Mouse (Mus musculus): Measurements from ENCODE around the gene Slc48a1. TPM values are rescaled to one million over a fixed set of nuclear protein-coding genes. Genes with fewer than 3 reads are reported as not detected.
A peak's percentile ranks its signal among the peaks of the same experiment; 100 is the strongest.

Slc48a1 gene
- polyA plus RNA-seq, 1 experiment from 2014 or later = 37.8 TPM

GRCm38 (mm10) chr15:97744930-97745329 lies 33.4 kb upstream of the Slc48a1 start:
- peaks cover 16% of the 10 kb centered on the region; the same call in 1 of the 2 replicates for H3K4me1 ChIP-seq
- no peak overlapping the region for H3K9ac ChIP-seq (replicated peaks)
- no peak overlapping the region for H3K4me2 ChIP-seq (replicated peaks)
- WGBS = 74% methylated on average over 10 of the region's 10 CpGs
- H3K27ac ChIP-seq (replicated peaks) = no peak overlapping the region; the same call in 1 of the 2 replicates
- no peaks in the 10 kb centered on the region for H3K36me3 ChIP-seq
- ATAC-seq (ENCODE audit: low FRiP score, low read depth) = no peak
- H3K9me3 ChIP-seq = no peaks in the 10 kb centered on the region
- H3K4me3 ChIP-seq = no peak overlapping the region
- peaks cover 13% of the 10 kb centered on the region for H3K27me3 ChIP-seq

GRCm38 (mm10) chr15:97745331-97745730 lies 33.0 kb upstream of the Slc48a1 start:
- ATAC-seq (ENCODE audit: low FRiP score, low read depth) = no peak
- no peak overlapping the region for H3K4me3 ChIP-seq
- no peak overlapping the region; the same call in 1 of the 2 replicates for H3K27ac ChIP-seq (replicated peaks)
- no peak overlapping the region for H3K9ac ChIP-seq (replicated peaks)
- no peaks in the 10 kb centered on the region for H3K36me3 ChIP-seq
- H3K27me3 ChIP-seq = peaks cover 15% of the 10 kb centered on the region
- no peaks in the 10 kb centered on the region for H3K9me3 ChIP-seq
- peaks cover 20% of the 10 kb centered on the region for H3K4me1 ChIP-seq
- WGBS = 78% methylated on average over 10 of the region's 10 CpGs
- H3K4me2 ChIP-seq (replicated peaks) = no peak overlapping the region

- H3K4me2 ChIP-seq (replicated peaks) = no peak overlapping the region
- H3K36me3 ChIP-seq = no peaks in the 10 kb centered on the region
- H3K4me1 ChIP-seq = peaks cover 27% of the 10 kb centered on the region
- H3K9ac ChIP-seq (replicated peaks) = no peak overlapping the region
- H3K9me3 ChIP-seq = no peaks in the 10 kb centered on the region
- ATAC-seq (ENCODE audit: low FRiP score, low read depth) = no peak
- no peak overlapping the region for H3K27ac ChIP-seq (replicated peaks)
- WGBS = 92% methylated on average over 10 of the region's 10 CpGs
- H3K4me3 ChIP-seq = no peak overlapping the region
- peaks cover 15% of the 10 kb centered on the region for H3K27me3 ChIP-seq
These were observed 32.0 kb upstream of the Slc48a1 start for GRCm38 (mm10) chr15:97746278-97746677.

- Histone ChIP-seq H3K9ac (replicated peaks) (no peak overlapping the region), H3K4me2 (replicated peaks) (no peak overlapping the region), H3K27me3 (peaks cover 15% of the 10 kb centered on the region), H3K4me3 (no peak overlapping the region), H3K4me1 (peaks cover 27% of the 10 kb centered on the region), H3K9me3 (no peaks in the 10 kb centered on the region), H3K36me3 (no peaks in the 10 kb centered on the region), H3K27ac (replicated peaks) (no peak overlapping the region)
- WGBS = 94% methylated on average over 24 of the region's 24 CpGs
- no peak for ATAC-seq (ENCODE audit: low FRiP score, low read depth)
These were observed 31.6 kb upstream of the Slc48a1 start for GRCm38 (mm10) chr15:97746748-97747147.

GRCm38 (mm10) chr15:97747486-97747885 lies 30.8 kb upstream of the Slc48a1 start:
- Histone ChIP-seq H3K4me2 (replicated peaks) (no peak overlapping the region), H3K4me1 (peaks cover 25% of the 10 kb centered on the region), H3K27ac (replicated peaks) (no peak overlapping the region), H3K9ac (replicated peaks) (no peak overlapping the region), H3K27me3 (peaks cover 15% of the 10 kb centered on the region), H3K36me3 (no peaks in the 10 kb centered on the region), H3K9me3 (no peaks in the 10 kb centered on the region), H3K4me3 (no peak overlapping the region)
- no peak for ATAC-seq (ENCODE audit: low FRiP score, low read depth)
- 91% methylated on average over 4 of the region's 4 CpGs for WGBS

GRCm38 (mm10) chr15:97748309-97748708 lies 30.0 kb upstream of the Slc48a1 start:
- H3K9ac ChIP-seq (replicated peaks) = no peak overlapping the region
- peaks cover 23% of the 10 kb centered on the region for H3K4me1 ChIP-seq
- no peak overlapping the region for H3K4me3 ChIP-seq
- H3K36me3 ChIP-seq = no peaks in the 10 kb centered on the region
- H3K27ac ChIP-seq (replicated peaks) = no peak overlapping the region
- H3K4me2 ChIP-seq (replicated peaks) = no peak overlapping the region
- ATAC-seq (ENCODE audit: low FRiP score, low read depth) = peak; percentile 38; the same call in 1 of the 2 replicates
- WGBS = 35% methylated on average over 10 of the region's 10 CpGs
- H3K9me3 ChIP-seq = no peaks in the 10 kb centered on the region
- peaks cover 15% of the 10 kb centered on the region for H3K27me3 ChIP-seq

- Histone ChIP-seq H3K9ac (replicated peaks) (no peak overlapping the region), H3K4me1 (peaks cover 23% of the 10 kb centered on the region), H3K36me3 (no peaks in the 10 kb centered on the region), H3K27me3 (peaks cover 15% of the 10 kb centered on the region), H3K4me3 (no peak overlapping the region), H3K4me2 (replicated peaks) (no peak overlapping the region), H3K27ac (replicated peaks) (no peak overlapping the region), H3K9me3 (no peaks in the 10 kb centered on the region)
- 88% methylated on average over 4 of the region's 4 CpGs for WGBS
- no peak for ATAC-seq (ENCODE audit: low FRiP score, low read depth)
These were observed 29.4 kb upstream of the Slc48a1 start for GRCm38 (mm10) chr15:97748964-97749363.

GRCm38 (mm10) chr15:97749397-97749796 lies 28.9 kb upstream of the Slc48a1 start:
- Histone ChIP-seq H3K27ac (replicated peaks) (no peak overlapping the region), H3K4me1 (peaks cover 23% of the 10 kb centered on the region), H3K9ac (replicated peaks) (no peak overlapping the region), H3K9me3 (no peaks in the 10 kb centered on the region), H3K4me2 (replicated peaks) (no peak overlapping the region), H3K36me3 (no peaks in the 10 kb centered on the region), H3K4me3 (no peak overlapping the region), H3K27me3 (peaks cover 15% of the 10 kb centered on the region)
- WGBS = 90% methylated on average over 9 of the region's 9 CpGs
- no peak for ATAC-seq (ENCODE audit: low FRiP score, low read depth)

- ATAC-seq (ENCODE audit: low FRiP score, low read depth) = no peak
- no peaks in the 10 kb centered on the region for H3K9me3 ChIP-seq
- H3K27ac ChIP-seq (replicated peaks) = no peak overlapping the region
- peaks cover 23% of the 10 kb centered on the region for H3K4me1 ChIP-seq
- WGBS = 93% methylated on average over 13 of the region's 13 CpGs
- no peak overlapping the region for H3K4me2 ChIP-seq (replicated peaks)
- no peak overlapping the region for H3K9ac ChIP-seq (replicated peaks)
- no peaks in the 10 kb centered on the region for H3K36me3 ChIP-seq
- peaks cover 15% of the 10 kb centered on the region for H3K27me3 ChIP-seq
- H3K4me3 ChIP-seq = no peak overlapping the region
These were observed 28.5 kb upstream of the Slc48a1 start for GRCm38 (mm10) chr15:97749841-97750240.

GRCm38 (mm10) chr15:97750697-97751096 lies 27.6 kb upstream of the Slc48a1 start:
- Histone ChIP-seq H3K9me3 (no peaks in the 10 kb centered on the region), H3K27ac (replicated peaks) (0 out of 2 replicates have a peak overlapping the region, but pooled peaks have one; percentile 22), H3K4me2 (replicated peaks) (no peak overlapping the region), H3K9ac (replicated peaks) (no peak overlapping the region), H3K4me3 (no peak overlapping the region), H3K36me3 (no peaks in the 10 kb centered on the region), H3K27me3 (peaks cover 15% of the 10 kb centered on the region), H3K4me1 (peaks cover 19% of the 10 kb centered on the region)
- 52% methylated on average over 12 of the region's 12 CpGs for WGBS
- ATAC-seq (ENCODE audit: low FRiP score, low read depth) = peak; percentile 49; the same call in 1 of the 2 replicates

GRCm38 (mm10) chr15:97751676-97752075 lies 26.6 kb upstream of the Slc48a1 start:
- 87% methylated on average over 2 of the region's 2 CpGs for WGBS
- Histone ChIP-seq H3K9me3 (no peaks in the 10 kb centered on the region), H3K27me3 (peaks cover 15% of the 10 kb centered on the region), H3K27ac (replicated peaks) (no peak overlapping the region), H3K9ac (replicated peaks) (no peak overlapping the region), H3K4me2 (replicated peaks) (no peak overlapping the region), H3K36me3 (no peaks in the 10 kb centered on the region), H3K4me3 (no peak overlapping the region), H3K4me1 (peaks cover 19% of the 10 kb centered on the region)
- ATAC-seq (ENCODE audit: low FRiP score, low read depth) = no peak

GRCm38 (mm10) chr15:97752491-97752890 lies 25.8 kb upstream of the Slc48a1 start:
- Histone ChIP-seq H3K9me3 (no peaks in the 10 kb centered on the region), H3K36me3 (no peaks in the 10 kb centered on the region), H3K4me2 (replicated peaks) (no peak overlapping the region), H3K9ac (replicated peaks) (no peak overlapping the region), H3K27me3 (peaks cover 10% of the 10 kb centered on the region; the same call in 1 of the 2 replicates), H3K4me3 (no peak overlapping the region), H3K4me1 (peaks cover 19% of the 10 kb centered on the region), H3K27ac (replicated peaks) (no peak overlapping the region)
- no peak for ATAC-seq (ENCODE audit: low FRiP score, low read depth)
- WGBS = 94% methylated on average over 5 of the region's 5 CpGs

- Histone ChIP-seq H3K4me3 (no peak overlapping the region), H3K4me1 (peaks cover 11% of the 10 kb centered on the region; the same call in 1 of the 2 replicates), H3K9ac (replicated peaks) (no peak overlapping the region), H3K4me2 (replicated peaks) (no peak overlapping the region), H3K27me3 (peaks cover 7% of the 10 kb centered on the region; the same call in 1 of the 2 replicates), H3K9me3 (no peaks in the 10 kb centered on the region), H3K27ac (replicated peaks) (no peak overlapping the region), H3K36me3 (no peaks in the 10 kb centered on the region)
- WGBS = 82% methylated on average over 6 of the region's 6 CpGs
- no peak for ATAC-seq (ENCODE audit: low FRiP score, low read depth)
These were observed 23.8 kb upstream of the Slc48a1 start for GRCm38 (mm10) chr15:97754476-97754875.
